Mouse (Mus musculus): ENCODE data around the gene Gm11444. TPM values are rescaled to one million over a fixed set of nuclear protein-coding genes. Genes with fewer than 3 reads are reported as not detected.

The Gm11444 gene
- polyA plus RNA-seq, 1 experiment from 2014 or later, result not detected

DNA sequence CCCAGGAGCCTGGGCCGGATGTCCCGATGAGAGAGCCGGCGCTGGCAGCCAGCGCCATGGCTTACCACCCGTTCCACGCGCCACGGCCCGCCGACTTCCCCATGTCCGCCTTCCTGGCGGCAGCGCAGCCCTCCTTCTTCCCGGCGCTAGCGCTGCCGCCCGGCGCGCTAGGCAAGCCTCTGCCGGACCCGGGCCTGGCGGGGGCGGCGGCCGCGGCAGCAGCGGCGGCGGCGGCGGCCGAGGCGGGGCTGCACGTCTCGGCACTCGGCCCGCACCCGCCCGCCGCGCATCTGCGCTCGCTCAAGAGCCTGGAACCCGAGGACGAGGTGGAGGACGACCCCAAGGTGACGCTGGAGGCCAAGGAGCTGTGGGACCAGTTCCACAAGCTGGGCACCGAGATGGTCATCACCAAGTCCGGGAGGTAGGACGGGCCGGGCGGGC lies 17.0 kb downstream of the Gm11444 start:
- H3K4me2 ChIP-seq, result peak overlapping the region; percentile 87
- peak overlapping the region; percentile 64 for H3K4me3 ChIP-seq
- no peak for ATAC-seq (ENCODE audit: borderline replicate concordance, extremely low read depth, low FRiP score, low TSS enrichment)
- H3K4me1 ChIP-seq, result peaks cover 47% of the 10 kb centered on the region
- no peaks in the 10 kb centered on the region for H3K36me3 ChIP-seq
- peak overlapping the region; percentile 74 for H3K9ac ChIP-seq
- H3K9me3 ChIP-seq, result no peaks in the 10 kb centered on the region
- peak overlapping the region; percentile 97 for H3K27ac ChIP-seq
- peaks cover 84% of the 10 kb centered on the region for H3K27me3 ChIP-seq
- WGBS, result 0% methylated on average over 28 of the region's 54 CpGs

DNA sequence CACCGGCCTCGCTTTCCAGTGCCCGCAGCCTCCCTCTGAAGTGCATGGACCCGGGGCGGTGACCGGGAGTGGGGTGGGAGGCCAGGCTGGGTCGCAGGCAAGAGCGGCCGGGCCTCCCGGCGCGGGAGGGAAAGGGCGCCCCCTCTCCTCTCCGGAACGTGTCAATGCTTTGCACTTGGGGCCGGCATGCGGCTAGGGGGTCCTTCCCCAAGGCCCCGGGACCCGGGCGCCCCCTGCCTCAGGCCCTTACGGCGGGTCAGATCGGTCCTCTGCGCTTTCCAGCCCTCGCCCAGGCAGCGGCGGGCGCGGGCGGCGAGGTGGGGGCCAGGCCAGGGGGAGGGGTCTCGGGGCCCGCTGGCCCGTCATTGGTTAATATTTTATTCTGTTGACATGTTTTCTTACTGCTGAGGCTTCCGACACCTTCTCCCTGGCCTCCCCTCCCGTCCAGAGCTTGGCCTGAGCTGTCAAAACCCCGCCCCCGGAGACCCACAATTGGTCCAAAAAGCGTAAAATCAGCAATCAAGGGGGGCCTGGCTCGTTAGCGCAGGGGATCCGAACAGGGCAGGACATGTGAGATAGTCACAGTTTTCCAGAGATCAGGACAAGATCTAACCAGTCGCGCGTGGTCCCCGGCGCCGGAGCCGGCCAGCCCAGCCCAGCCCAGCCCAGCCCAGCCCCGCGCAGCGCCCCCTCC lies 17.8 kb downstream of the Gm11444 start, which contains the start of gene Tbx2:
Gene Tbx2, plus strand, starts transcription at position 321 of the 694 bp plus-strand sequence.
- Histone ChIP-seq H3K27ac (peak within 1 kb of the TSS; percentile 97), H3K36me3 (no peaks in the 10 kb centered on the region), H3K9ac (peak within 1 kb of the TSS; percentile 74), H3K4me1 (peaks cover 41% of the 10 kb centered on the region), H3K4me2 (peak within 1 kb of the TSS; percentile 87), H3K4me3 (peak within 1 kb of the TSS; percentile 64), H3K9me3 (no peaks in the 10 kb centered on the region), H3K27me3 (peaks cover 84% of the 10 kb centered on the region)
- peak; percentile 89 for ATAC-seq (ENCODE audit: borderline replicate concordance, extremely low read depth, low FRiP score, low TSS enrichment)
- under 1% methylated on average over 42 of the region's 52 CpGs for WGBS

DNA sequence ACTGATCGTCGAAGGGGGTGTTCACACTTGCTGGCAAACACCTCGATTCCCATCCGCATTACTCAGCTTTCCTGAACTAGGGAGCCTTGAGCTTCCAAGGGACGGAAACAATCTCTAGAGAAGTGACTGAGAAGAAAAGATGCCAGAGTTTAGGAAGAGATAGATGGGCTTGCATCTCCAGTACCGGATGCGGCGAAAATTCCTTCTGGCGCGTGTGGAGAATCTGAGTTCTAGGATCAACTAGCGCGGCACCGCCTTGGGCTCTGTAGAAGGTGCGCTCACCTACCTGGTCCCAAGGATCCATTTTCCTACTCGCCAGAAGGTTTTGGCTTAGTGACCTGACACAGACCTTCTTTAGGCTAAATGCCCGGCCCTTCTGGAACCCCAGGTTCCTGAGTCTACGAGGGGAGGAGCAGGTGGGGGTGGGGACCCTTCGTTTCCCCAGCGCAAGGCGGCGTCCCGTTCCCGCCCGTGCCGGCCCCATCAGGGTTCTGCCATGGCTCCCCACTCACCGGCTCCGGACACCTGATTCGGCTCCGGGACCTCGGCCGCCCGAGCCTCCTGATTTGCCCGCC lies 18.4 kb downstream of the Gm11444 start:
- peak overlapping the region; percentile 64 for H3K4me3 ChIP-seq
- no peaks in the 10 kb centered on the region for H3K36me3 ChIP-seq
- H3K9me3 ChIP-seq, result no peaks in the 10 kb centered on the region
- H3K4me2 ChIP-seq, result peak overlapping the region; percentile 87
- H3K4me1 ChIP-seq, result peaks cover 43% of the 10 kb centered on the region
- peak; percentile 1; the same call in 1 of the 2 replicates for ATAC-seq (ENCODE audit: borderline replicate concordance, extremely low read depth, low FRiP score, low TSS enrichment)
- H3K9ac ChIP-seq, result peak overlapping the region; percentile 63
- peaks cover 81% of the 10 kb centered on the region for H3K27me3 ChIP-seq
- WGBS, result under 1% methylated on average over 33 of the region's 33 CpGs
- peak overlapping the region; percentile 97 for H3K27ac ChIP-seq

DNA sequence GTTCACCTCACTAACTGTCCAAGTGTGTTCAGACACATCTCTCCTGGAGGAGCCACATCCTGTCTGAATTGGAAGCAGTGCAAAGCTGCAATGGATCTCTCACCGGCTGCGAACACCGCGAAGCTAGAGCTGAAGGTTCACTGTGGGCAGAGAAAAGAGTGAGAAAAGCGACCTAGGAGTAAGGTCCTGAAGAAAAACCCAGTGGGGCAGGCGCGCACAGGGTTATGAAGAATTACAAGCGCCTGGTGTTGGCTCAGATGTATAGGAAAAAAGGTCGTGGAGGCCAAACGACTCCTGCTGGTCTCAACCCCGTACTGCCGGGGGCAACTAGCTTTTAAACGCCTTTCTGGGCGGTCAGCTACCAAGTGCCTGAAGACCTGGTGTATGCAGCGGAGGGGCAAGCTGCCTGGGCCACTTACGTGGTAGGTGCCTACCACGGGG lies 19.2 kb downstream of the Gm11444 start:
- H3K4me2 ChIP-seq, result peak overlapping the region; percentile 87
- ATAC-seq (ENCODE audit: borderline replicate concordance, extremely low read depth, low FRiP score, low TSS enrichment), result no peak
- H3K4me3 ChIP-seq, result peak overlapping the region; percentile 64
- peaks cover 74% of the 10 kb centered on the region for H3K27me3 ChIP-seq
- peak overlapping the region; percentile 97 for H3K27ac ChIP-seq
- H3K9ac ChIP-seq, result peak overlapping the region; percentile 63
- peaks cover 49% of the 10 kb centered on the region for H3K4me1 ChIP-seq
- no peaks in the 10 kb centered on the region for H3K9me3 ChIP-seq
- H3K36me3 ChIP-seq, result no peaks in the 10 kb centered on the region
- WGBS, result 3% methylated on average over 17 of the region's 17 CpGs

DNA sequence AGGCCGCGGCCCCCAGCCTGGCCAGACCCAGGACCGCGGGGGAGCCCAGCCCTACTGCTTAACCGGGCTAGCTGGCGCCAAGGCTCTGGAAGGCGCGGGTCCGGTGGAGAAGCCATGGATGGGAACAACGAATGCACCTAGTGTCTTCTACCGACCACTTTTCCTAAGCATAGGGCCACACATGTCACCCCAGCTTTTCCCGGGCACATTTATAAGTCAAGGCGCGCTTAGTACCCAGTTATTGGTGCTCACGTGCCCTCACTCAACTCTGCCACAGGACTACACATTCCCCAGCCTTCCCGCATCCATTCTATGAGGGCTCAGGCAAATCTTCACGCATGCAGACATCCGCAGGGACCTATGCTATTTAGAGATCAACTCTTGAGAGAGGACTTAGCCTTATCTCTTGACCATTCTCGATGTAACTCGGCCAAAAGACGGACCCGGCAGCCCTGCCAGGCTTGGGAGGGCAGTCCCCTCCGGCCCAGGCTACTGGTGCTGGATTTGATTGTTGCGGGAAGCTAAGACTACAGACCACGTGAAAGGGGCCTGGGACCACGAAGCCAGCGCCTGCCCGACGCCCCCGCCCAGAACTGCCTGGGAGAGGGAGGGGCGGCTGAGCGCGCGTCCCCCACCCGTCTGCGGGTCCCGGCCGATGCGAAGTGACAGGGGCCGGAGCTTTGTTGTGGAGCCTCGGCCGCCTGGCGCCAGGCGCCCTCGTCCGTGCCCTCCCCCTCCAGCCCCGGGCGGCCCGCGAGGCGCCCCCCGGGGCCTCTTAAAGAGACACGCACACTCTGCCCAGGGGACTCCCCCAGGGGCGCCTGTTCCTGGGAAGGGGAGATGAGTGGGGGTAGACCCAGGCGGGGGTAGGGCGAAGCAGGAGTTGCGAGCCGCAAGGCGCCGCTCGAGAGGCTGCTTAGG lies 20.4 kb downstream of the Gm11444 start:
- peak; percentile 15 for ATAC-seq (ENCODE audit: borderline replicate concordance, extremely low read depth, low FRiP score, low TSS enrichment)
- peak overlapping the region; percentile 87 for H3K4me2 ChIP-seq
- no peaks in the 10 kb centered on the region for H3K9me3 ChIP-seq
- WGBS, result 2% methylated on average over 61 of the region's 61 CpGs
- H3K4me1 ChIP-seq, result peaks cover 59% of the 10 kb centered on the region
- peak overlapping the region; percentile 64 for H3K4me3 ChIP-seq
- peak overlapping the region; percentile 63 for H3K9ac ChIP-seq
- no peaks in the 10 kb centered on the region for H3K36me3 ChIP-seq
- peak overlapping the region; percentile 97 for H3K27ac ChIP-seq
- H3K27me3 ChIP-seq, result peaks cover 64% of the 10 kb centered on the region

DNA sequence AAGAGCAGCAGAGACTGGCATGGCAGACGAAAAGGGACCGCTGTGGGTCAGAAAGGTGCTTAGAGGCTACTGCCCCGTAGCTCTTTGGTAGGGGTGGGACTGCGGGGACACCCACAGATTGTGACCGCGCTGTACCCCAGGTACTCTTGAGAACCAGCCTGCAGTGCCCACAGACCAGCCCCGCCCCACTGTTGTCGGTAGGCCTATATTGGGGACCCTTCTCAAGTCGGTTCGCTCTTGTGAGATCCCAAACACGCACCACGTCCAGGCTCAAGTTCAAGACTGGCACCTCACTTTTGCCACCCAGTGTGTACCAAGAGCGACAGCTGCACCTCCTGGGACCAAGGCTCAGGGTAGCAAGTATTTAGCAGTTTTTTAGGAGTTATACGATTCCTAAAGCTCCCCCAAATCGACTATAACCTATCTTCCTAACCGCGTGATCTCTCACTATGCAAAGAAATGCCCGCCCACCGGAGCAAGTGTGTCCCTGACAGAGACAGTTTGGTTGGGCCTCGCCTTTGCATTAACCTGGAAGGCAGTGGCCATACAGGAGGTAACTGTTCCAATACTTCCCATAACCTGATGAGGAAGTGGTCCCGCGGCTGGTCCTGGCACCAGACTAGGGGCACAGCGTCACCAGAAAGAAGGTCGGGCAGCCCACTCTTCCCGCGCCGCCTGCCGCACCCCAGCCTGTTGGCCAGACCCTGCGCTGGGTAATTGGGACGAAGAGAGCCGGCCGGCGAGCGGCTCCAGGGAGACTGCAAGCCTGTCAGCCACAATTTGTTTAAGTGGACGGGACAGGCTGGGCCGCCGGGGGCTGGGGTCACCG lies 21.2 kb downstream of the Gm11444 start:
- Histone ChIP-seq H3K27ac (peak overlapping the region; percentile 97), H3K36me3 (no peaks in the 10 kb centered on the region), H3K4me1 (peaks cover 59% of the 10 kb centered on the region), H3K27me3 (peaks cover 55% of the 10 kb centered on the region), H3K4me3 (peak overlapping the region; percentile 64), H3K4me2 (peak overlapping the region; percentile 87), H3K9ac (peak overlapping the region; percentile 63), H3K9me3 (no peaks in the 10 kb centered on the region)
- no peak for ATAC-seq (ENCODE audit: borderline replicate concordance, extremely low read depth, low FRiP score, low TSS enrichment)
- WGBS, result 20% methylated on average over 38 of the region's 38 CpGs

DNA sequence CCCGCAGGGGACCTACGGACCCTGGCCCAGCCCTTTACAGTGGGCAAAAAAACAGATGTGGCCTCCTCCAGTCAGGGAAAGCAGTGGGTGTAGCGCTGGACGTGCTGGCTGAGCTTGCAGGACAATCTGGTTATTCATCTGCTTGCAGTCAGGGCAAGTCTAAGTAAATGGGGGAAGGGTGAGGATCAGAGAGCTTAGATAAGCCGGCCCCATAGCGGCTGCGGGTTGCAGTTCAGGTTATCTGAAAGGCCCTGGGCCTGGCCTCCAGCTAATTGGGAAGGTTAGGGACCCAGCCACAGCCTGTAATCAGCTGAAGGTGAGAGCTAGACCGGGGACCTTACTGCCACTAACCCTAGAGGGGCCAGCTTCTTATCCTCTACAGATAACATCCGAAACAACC lies 22.8 kb downstream of the Gm11444 start:
- Histone ChIP-seq H3K36me3 (no peaks in the 10 kb centered on the region), H3K27ac (peak overlapping the region; percentile 25; the same call in 1 of the 2 replicates), H3K4me2 (no peak overlapping the region), H3K9me3 (no peaks in the 10 kb centered on the region), H3K4me1 (peaks cover 72% of the 10 kb centered on the region), H3K9ac (no peak overlapping the region), H3K4me3 (no peak overlapping the region), H3K27me3 (peaks cover 47% of the 10 kb centered on the region)
- WGBS, result 24% methylated on average over 9 of the region's 9 CpGs
- no peak for ATAC-seq (ENCODE audit: borderline replicate concordance, extremely low read depth, low FRiP score, low TSS enrichment)

DNA sequence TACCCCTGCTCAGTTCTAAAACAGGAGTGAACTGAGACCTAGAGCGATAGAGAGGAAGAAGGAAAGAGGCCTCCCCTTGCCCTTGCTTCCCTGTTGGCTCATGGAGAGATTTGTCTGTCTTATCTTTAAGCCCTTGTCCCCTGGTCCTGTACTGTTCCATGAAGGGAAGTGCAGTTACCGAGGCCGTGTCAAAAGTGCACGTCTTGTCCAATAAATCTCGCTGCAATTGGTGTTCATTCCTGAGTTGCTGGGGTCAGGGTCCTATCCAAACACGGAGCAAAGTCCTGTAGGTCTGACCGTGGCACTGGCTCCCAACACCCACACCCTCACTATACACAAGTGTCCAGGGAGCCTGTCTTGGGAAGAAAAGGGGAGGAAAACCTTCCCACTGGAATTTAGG lies 24.3 kb downstream of the Gm11444 start:
- H3K4me2 ChIP-seq, result no peak overlapping the region
- ATAC-seq (ENCODE audit: borderline replicate concordance, extremely low read depth, low FRiP score, low TSS enrichment), result no peak
- 37% methylated on average over 7 of the region's 7 CpGs for WGBS
- no peak overlapping the region for H3K27ac ChIP-seq
- no peaks in the 10 kb centered on the region for H3K36me3 ChIP-seq
- no peak overlapping the region for H3K4me3 ChIP-seq
- peaks cover 33% of the 10 kb centered on the region for H3K27me3 ChIP-seq
- peaks cover 79% of the 10 kb centered on the region for H3K4me1 ChIP-seq
- no peak overlapping the region for H3K9ac ChIP-seq
- H3K9me3 ChIP-seq, result no peaks in the 10 kb centered on the region

DNA sequence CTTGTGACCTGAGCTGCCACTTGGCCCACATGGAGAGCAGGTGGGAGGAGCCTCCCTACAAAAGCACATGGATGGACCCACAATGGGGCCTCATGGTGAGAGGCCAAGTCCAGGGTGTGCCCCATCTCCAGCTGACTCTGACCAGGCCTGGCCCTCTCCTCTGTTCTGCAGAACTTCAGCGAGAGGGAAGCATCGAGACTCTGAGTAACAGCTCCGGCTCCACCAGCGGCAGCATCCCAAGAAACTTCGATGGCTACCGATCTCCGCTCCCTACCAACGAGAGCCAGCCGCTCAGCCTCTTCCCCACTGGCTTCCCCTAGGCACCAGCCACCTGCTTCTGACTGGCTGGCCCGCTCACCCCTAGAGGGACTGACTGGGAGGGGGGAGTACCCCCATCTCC lies 25.1 kb downstream of the Gm11444 start:
- Histone ChIP-seq H3K4me2 (no peak overlapping the region), H3K9me3 (no peaks in the 10 kb centered on the region), H3K36me3 (no peaks in the 10 kb centered on the region), H3K27me3 (peaks cover 29% of the 10 kb centered on the region), H3K9ac (no peak overlapping the region), H3K4me3 (no peak overlapping the region), H3K27ac (no peak overlapping the region), H3K4me1 (peaks cover 73% of the 10 kb centered on the region)
- 83% methylated on average over 10 of the region's 10 CpGs for WGBS
- no peak for ATAC-seq (ENCODE audit: borderline replicate concordance, extremely low read depth, low FRiP score, low TSS enrichment)

DNA sequence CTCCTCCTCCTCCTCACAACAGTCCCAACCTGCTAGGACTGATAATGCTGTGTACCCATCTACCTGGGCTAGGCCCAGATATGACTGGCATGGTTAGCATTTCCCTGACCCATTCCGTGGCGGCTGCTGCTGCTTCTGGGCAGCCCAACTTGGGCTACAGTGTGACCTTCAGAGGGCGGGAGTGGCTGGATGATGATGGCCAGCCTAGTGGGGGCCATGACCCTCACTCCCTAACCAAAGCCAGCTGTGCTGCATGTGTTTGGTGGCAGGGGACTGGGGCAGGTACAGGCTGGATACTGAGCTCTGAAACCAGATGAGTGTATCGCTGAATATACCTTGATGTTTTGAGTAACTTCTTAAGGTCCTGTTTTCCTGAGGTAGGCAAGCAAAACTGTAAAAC lies 26.3 kb downstream of the Gm11444 start:
- WGBS, result 89% methylated on average over 4 of the region's 4 CpGs
- peaks cover 16% of the 10 kb centered on the region for H3K27me3 ChIP-seq

DNA sequence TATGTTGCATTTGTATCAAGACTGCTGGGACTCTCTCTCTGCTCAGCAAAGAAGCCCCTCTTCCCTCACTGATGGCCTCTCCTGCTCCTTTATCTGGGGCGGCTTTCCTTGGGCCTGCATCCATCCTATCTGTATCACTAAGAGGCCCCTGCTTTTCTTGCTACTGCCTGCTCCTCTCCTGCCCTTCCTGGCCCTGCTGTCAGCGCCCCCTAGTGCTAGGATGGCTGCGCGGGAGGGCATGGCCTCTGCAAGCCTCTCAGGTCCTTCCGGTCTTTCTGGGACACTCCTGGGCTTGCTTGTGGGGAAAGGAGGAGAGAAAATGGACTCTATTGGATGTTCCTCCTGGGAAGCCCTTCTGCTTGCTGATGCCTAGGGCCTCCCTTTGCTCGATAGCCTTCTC lies 27.0 kb downstream of the Gm11444 start:
- Histone ChIP-seq H3K9ac (no peak overlapping the region), H3K27me3 (peaks cover 11% of the 10 kb centered on the region; the same call in 1 of the 2 replicates), H3K4me3 (no peak overlapping the region), H3K4me1 (peaks cover 64% of the 10 kb centered on the region), H3K36me3 (no peaks in the 10 kb centered on the region), H3K4me2 (no peak overlapping the region), H3K9me3 (no peaks in the 10 kb centered on the region), H3K27ac (peak overlapping the region; percentile 14; the same call in 1 of the 2 replicates)
- ATAC-seq (ENCODE audit: borderline replicate concordance, extremely low read depth, low FRiP score, low TSS enrichment), result peak; percentile 37; the same call in 1 of the 2 replicates
- WGBS, result 6% methylated on average over 6 of the region's 6 CpGs

More for the DNA sequence above, 26.3 kb downstream of the Gm11444 start:
- Histone ChIP-seq H3K27ac (no peak overlapping the region), H3K9me3 (no peaks in the 10 kb centered on the region), H3K4me2 (no peak overlapping the region), H3K9ac (no peak overlapping the region), H3K4me1 (peaks cover 63% of the 10 kb centered on the region), H3K36me3 (no peaks in the 10 kb centered on the region), H3K4me3 (no peak overlapping the region)
- no peak for ATAC-seq (ENCODE audit: borderline replicate concordance, extremely low read depth, low FRiP score, low TSS enrichment)
